Mouse (Mus musculus): ENCODE measurements around the gene Dmrtc2.
"Not testable (repeated sequence)": the region's sequence is repeated elsewhere in the genome, so short reads cannot be mapped to it uniquely, and the experiment has no call there.

Dmrtc2 gene

GRCm38 (mm10) chr7:24869532-24870165 lies at the start of gene Dmrtc2, which contains the start of gene Lypd4:
Dmrtc2 (plus strand) TSS chr7:24870057.
Lypd4 (minus strand) TSS chr7:24869941.
- in situ Hi-C loops (cut with MboI; ENCODE audit: low pct_unique_long_range_greater_than_20kb in 1 of 2, low sequenced_read_pairs in 2 of 2, unreplicated experiment in 1 of 2) = no loop called here

- in situ Hi-C loops (cut with MboI; ENCODE audit: low pct_unique_long_range_greater_than_20kb in 1 of 2, low sequenced_read_pairs in 2 of 2, unreplicated experiment in 1 of 2) = no loop called here
Measured at GRCm38 (mm10) chr7:24824452-24824851, 45.4 kb upstream of the Dmrtc2 start.

DNA sequence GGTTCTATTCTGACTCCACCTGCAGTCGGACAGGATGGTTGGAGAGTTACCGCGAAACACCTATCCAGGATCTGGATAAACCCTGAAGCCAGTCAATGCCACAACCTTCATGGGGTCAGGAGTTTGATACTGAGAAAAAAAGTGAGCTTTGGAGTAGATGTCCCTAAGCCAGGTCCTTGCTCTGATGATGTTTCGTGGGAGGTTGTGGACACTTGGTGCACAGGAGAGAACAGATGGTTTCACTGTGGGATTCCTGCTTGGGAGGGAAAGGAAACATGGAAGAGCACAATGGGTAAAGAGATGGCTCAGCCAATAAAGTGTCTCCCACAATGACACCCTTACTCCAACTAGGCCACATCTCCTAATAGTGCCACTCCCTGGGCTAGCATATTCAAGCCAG lies 42.7 kb upstream of the Dmrtc2 start:
- in situ Hi-C loops (cut with MboI; ENCODE audit: low pct_unique_long_range_greater_than_20kb in 1 of 2, low sequenced_read_pairs in 2 of 2, unreplicated experiment in 1 of 2) = no loop called here

- in situ Hi-C loops (cut with MboI; ENCODE audit: low pct_unique_long_range_greater_than_20kb in 1 of 2, low sequenced_read_pairs in 2 of 2, unreplicated experiment in 1 of 2) = not testable (repeated sequence)
Measured at GRCm38 (mm10) chr7:24838732-24839409, 31.0 kb upstream of the Dmrtc2 start.

- in situ Hi-C loops (cut with MboI; ENCODE audit: low pct_unique_long_range_greater_than_20kb in 1 of 2, low sequenced_read_pairs in 2 of 2, unreplicated experiment in 1 of 2) = no loop called here
Measured at GRCm38 (mm10) chr7:24839410-24839808, 30.4 kb upstream of the Dmrtc2 start.

GRCm38 (mm10) chr7:24840331-24840730 lies 29.5 kb upstream of the Dmrtc2 start:
- in situ Hi-C loops (cut with MboI; ENCODE audit: low pct_unique_long_range_greater_than_20kb in 1 of 2, low sequenced_read_pairs in 2 of 2, unreplicated experiment in 1 of 2) = loop anchor here (10.0 kb wide), 2 partner anchors 114 to 124 kb away; no protein-coding TSS in a partner anchor

GRCm38 (mm10) chr7:24841009-24841408 lies 28.8 kb upstream of the Dmrtc2 start:
- in situ Hi-C loops (cut with MboI; ENCODE audit: low pct_unique_long_range_greater_than_20kb in 1 of 2, low sequenced_read_pairs in 2 of 2, unreplicated experiment in 1 of 2) = loop anchor here (10.0 kb wide), 2 partner anchors 114 to 124 kb away; no protein-coding TSS in a partner anchor

DNA sequence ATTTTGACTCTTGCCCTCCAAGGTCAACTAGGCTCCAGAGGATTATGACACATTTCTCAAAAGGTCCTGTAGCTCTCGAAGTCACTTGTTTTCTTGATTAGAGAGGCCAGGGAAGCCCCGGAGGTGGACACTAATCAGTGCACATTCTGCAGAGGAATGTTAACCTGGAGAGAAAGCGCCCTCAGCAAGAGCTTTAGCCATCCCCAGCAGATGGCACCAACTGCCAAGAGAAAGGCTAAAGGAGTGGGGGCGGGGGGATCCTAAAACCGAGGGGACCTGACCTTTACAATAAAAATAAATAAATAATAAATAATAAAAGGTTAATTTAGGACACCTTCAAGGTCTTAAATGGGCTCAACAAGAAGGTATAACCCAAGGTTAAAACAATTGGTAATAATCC lies 25.7 kb upstream of the Dmrtc2 start:
- in situ Hi-C loops (cut with MboI; ENCODE audit: low pct_unique_long_range_greater_than_20kb in 1 of 2, low sequenced_read_pairs in 2 of 2, unreplicated experiment in 1 of 2) = loop anchor here (10.0 kb wide), 2 partner anchors 111 to 121 kb away; no protein-coding TSS in a partner anchor

GRCm38 (mm10) chr7:24845181-24845580 lies 24.7 kb upstream of the Dmrtc2 start:
- in situ Hi-C loops (cut with MboI; ENCODE audit: low pct_unique_long_range_greater_than_20kb in 1 of 2, low sequenced_read_pairs in 2 of 2, unreplicated experiment in 1 of 2) = loop anchor here (10.0 kb wide), 2 partner anchors 110 to 120 kb away; no protein-coding TSS in a partner anchor

GRCm38 (mm10) chr7:24845713-24846112 lies 24.1 kb upstream of the Dmrtc2 start:
- in situ Hi-C loops (cut with MboI; ENCODE audit: low pct_unique_long_range_greater_than_20kb in 1 of 2, low sequenced_read_pairs in 2 of 2, unreplicated experiment in 1 of 2) = loop anchor here (10.0 kb wide), 2 partner anchors 109 to 119 kb away; no protein-coding TSS in a partner anchor

- in situ Hi-C loops (cut with MboI; ENCODE audit: low pct_unique_long_range_greater_than_20kb in 1 of 2, low sequenced_read_pairs in 2 of 2, unreplicated experiment in 1 of 2) = loop anchor here (10.0 kb wide), 2 partner anchors 108 to 118 kb away; no protein-coding TSS in a partner anchor
Measured at GRCm38 (mm10) chr7:24846576-24846975, 23.3 kb upstream of the Dmrtc2 start.

DNA sequence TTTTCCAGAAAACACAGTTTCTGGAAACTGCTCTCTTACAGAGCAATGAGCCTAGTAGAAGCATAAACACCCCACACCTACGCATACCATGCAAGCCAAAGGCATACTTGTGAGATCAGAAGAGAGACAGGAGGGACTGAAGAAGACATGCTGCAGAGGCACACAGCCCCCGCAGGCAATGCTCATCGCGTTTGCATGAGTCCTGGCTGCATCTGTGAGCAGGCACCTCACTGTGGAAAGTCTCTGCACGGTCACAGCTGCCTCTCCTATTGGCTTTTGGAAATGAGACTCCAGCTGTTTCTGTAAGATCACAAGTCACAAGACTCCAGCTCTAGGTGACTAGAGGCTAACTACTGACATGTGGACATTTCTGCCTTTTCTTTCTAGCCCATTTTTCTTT lies 19.7 kb upstream of the Dmrtc2 start:
- in situ Hi-C loops (cut with MboI; ENCODE audit: low pct_unique_long_range_greater_than_20kb in 1 of 2, low sequenced_read_pairs in 2 of 2, unreplicated experiment in 1 of 2) = no loop called here

DNA sequence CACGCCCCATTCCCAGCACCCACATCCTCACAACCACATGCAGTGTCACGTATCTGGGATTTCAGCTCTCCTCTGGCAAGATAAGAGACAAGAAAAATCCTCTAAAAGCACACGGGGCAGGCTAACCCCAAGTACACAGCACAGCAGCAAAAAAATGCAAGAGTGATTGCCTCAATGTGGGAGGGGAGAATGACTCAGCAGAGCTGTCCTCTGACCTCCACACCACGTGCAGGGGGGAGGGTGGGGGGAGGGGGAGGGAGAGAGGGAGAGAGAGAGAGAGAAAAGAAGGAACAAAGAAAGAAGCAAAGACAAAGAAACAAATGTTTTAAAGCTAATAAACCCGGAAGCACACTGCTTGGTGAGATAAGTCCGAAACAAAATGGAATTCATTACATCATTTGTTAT lies 19.0 kb upstream of the Dmrtc2 start:
- in situ Hi-C loops (cut with MboI; ENCODE audit: low pct_unique_long_range_greater_than_20kb in 1 of 2, low sequenced_read_pairs in 2 of 2, unreplicated experiment in 1 of 2) = no loop called here

- in situ Hi-C loops (cut with MboI; ENCODE audit: low pct_unique_long_range_greater_than_20kb in 1 of 2, low sequenced_read_pairs in 2 of 2, unreplicated experiment in 1 of 2) = no loop called here
Measured at GRCm38 (mm10) chr7:24851596-24852325, 18.1 kb upstream of the Dmrtc2 start.

DNA sequence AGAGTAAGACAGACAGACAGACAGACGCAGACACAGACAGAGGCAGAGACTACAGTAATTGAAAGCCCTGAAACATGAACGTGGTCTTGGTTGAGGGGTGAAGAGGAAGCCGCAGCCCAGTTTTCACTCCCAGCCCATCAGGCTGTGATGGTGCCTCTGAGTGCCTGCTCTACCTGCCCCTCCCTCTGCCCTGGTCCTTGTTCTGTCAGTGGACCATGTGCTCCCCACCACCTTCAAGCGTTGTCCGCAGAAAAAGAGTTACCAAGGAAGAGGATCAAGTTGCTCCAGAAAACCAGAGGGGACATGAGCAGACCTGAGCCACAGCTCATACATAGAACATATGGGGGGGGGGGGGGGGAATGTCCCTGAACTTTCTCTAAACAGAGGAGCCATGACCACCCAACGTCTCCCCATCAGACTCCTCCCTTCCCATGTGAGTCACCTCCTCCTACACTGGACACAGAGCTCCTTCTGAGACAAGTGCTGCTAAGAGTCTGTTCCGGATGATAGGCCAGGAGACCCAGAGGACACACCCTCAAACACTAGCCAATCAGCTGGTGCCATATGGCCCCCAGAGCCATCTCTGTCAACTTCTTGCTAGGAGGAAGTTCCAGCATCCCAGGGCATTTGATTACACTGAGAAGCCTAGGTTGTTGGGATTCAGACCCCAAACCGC lies 17.2 kb upstream of the Dmrtc2 start:
- in situ Hi-C loops (cut with MboI; ENCODE audit: low pct_unique_long_range_greater_than_20kb in 1 of 2, low sequenced_read_pairs in 2 of 2, unreplicated experiment in 1 of 2) = no loop called here

DNA sequence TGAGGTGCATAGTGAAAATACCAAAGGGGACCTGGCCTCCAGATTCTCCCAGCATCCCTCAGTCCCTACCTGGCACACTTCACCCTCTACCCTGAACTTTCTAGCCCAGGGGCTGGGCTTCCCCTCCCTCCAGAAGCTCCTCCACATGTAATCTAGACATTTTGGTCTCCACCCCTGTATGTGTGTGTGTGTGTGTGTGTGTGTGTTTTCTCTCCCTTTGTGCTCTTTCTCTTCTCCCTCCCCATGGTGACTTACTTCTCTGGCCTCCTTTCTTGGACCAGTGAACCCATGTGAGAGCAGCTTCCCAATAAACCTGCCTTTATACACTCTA lies 16.7 kb upstream of the Dmrtc2 start:
- in situ Hi-C loops (cut with MboI; ENCODE audit: low pct_unique_long_range_greater_than_20kb in 1 of 2, low sequenced_read_pairs in 2 of 2, unreplicated experiment in 1 of 2) = no loop called here

DNA sequence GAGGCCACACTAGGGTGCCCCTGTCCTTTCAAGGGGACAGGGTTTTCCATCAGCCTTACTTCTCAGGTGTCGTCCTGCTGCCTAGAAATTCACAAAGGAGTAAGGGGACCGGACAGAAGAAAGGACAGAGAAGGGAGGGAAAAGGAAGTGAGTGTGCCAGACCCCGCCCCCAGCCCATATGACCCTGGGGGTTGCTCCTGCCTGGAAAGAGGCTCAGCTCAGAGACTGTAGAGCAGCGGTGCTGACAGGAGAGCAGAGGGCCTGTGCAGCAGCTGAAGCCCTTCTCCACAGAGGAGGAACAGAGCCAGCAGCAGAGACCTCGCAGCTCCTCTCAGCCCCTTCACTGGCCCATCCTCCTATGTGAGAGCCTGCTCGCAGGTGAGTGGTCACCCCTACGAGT lies 16.2 kb upstream of the Dmrtc2 start:
- in situ Hi-C loops (cut with MboI; ENCODE audit: low pct_unique_long_range_greater_than_20kb in 1 of 2, low sequenced_read_pairs in 2 of 2, unreplicated experiment in 1 of 2) = no loop called here

DNA sequence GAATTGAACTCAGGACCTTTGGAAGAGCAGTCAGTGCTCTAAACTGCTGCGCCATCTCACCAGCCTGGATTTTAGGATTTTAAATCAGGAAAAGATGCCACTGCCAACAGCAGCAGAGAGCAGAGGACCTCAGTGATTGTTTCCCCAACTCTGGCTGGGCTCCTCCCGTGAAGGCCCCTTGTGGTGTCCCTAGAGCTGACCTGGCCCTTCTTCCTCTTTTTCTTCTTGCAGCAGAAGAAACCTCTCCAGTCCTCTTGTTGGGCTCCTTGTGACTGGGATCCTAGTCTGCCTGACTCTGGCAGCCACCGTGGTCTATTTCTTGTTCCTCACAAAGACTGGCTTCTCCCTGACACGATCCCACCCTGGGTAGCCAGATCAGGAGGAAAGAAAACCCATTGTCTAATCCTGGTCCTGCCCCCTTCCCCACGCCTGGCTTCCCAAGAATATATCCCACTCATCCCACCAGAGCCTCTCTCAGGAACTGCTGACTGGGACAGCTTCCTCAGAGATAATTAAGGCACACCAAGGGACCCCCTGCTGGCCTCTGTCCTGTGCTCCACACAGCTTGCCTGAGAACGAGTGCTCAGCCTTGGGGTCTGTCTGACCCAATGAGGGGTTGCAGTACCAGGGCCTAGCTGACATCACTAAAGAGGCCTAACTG lies 13.3 kb upstream of the Dmrtc2 start:
- in situ Hi-C loops (cut with MboI; ENCODE audit: low pct_unique_long_range_greater_than_20kb in 1 of 2, low sequenced_read_pairs in 2 of 2, unreplicated experiment in 1 of 2) = no loop called here
